Mouse (Mus musculus): Measurements from ENCODE around the gene Rps25.

GRCm38 (mm10) chr9:44405011-44405410, 1.9 kb upstream of the Rps25 start:
- TF ChIP-seq CTCF (conservative IDR thresholded peaks at IDR 0.05; ENCODE audit: insufficient read depth, insufficient read length, low read depth, low read length) (no peak), POLR2A (IDR thresholded peaks at IDR 0.05; ENCODE audit: low read depth, low read length) (no peak)

All from kidney, adult 2 months (tissue).